8 mouse cellular contexts compared by ENCODE assay signal in genomic region chr11:115403338-115404124, GRCm38 (mm10). TPM values are rescaled to one million over a fixed set of nuclear protein-coding genes. Genes with fewer than 3 reads are reported as not detected.
DNase-seq lines count a peak whose midpoint lies in the region; ATAC-seq and TF ChIP-seq lines count a peak whose summit lies in the region.

TSS of gene Mrpl58 (plus strand) at chr11:115403752.

- H3K4me3 ChIP-seq in embryonic facial prominence, embryonic 11.5 days (ENCODE audit: low read depth, low read length), result peak within 1 kb of the TSS; percentile 95
- H3K4me3 ChIP-seq in limb, embryonic 11.5 days (ENCODE audit: low read depth, low read length), result peak within 1 kb of the TSS; percentile 77
- peak within 1 kb of the TSS; percentile 71 for H3K4me3 ChIP-seq in midbrain, embryonic 13.5 days (replicated peaks)
- H3K4me3 ChIP-seq in small intestine, adult 2 months (ENCODE audit: low read depth, low read length), result peak within 1 kb of the TSS; percentile 74

- DNase-seq in 3T3-L1 (ENCODE audit: low read depth, low spot score), result peak; percentile 87
- peak; percentile 86 for DNase-seq in adrenal gland, postnatal 25 days
- DNase-seq in embryonic facial prominence, embryonic 11.5 days (ENCODE audit: low spot score), result peak; percentile 92
- DNase-seq in heart, adult 11 months, result peak; percentile 98
- DNase-seq in kidney, adult 18-20 months, result peak; percentile 94
- DNase-seq in limb, embryonic 11.5 days (ENCODE audit: low spot score), result peak; percentile 89

- peak; percentile 83 for ATAC-seq in embryonic facial prominence, embryonic 11.5 days (replicated peaks; ENCODE audit: insufficient number of reproducible peaks, low FRiP score, low TSS enrichment, low read depth)
- peak; percentile 92 for ATAC-seq in limb, embryonic 11.5 days (ENCODE audit: insufficient number of reproducible peaks, low FRiP score, low TSS enrichment, low read depth)
- ATAC-seq in midbrain, embryonic 13.5 days, result peak; percentile 88

- H3K27me3 ChIP-seq in embryonic facial prominence, embryonic 11.5 days (ENCODE audit: control insufficient read depth, insufficient read depth, low read length), result no peaks in the 10 kb centered on the region
- H3K27me3 ChIP-seq in limb, embryonic 11.5 days (ENCODE audit: control insufficient read depth, insufficient read depth, low read length), result no peaks in the 10 kb centered on the region
- no peaks in the 10 kb centered on the region for H3K27me3 ChIP-seq in midbrain, embryonic 13.5 days
- H3K27me3 ChIP-seq in small intestine, adult 2 months (ENCODE audit: control insufficient read depth, insufficient read depth, low read length), result no peaks in the 10 kb centered on the region

- WGBS in embryonic facial prominence, embryonic 11.5 days, result 4% methylated on average over 50 of the region's 50 CpGs
- 4% methylated on average over 50 of the region's 50 CpGs for WGBS in limb, embryonic 11.5 days
- WGBS in midbrain, embryonic 13.5 days, result 3% methylated on average over 50 of the region's 50 CpGs
- WGBS in small intestine, adult 2 months, result 3% methylated on average over 50 of the region's 50 CpGs

- TF ChIP-seq POLR2A in small intestine, adult 2 months (IDR thresholded peaks at IDR 0.05; ENCODE audit: low read depth, low read length), result peak; percentile 37

- H3K36me3 ChIP-seq in embryonic facial prominence, embryonic 11.5 days (replicated peaks; ENCODE audit: control insufficient read depth, insufficient read depth, low read depth, low read length), result peaks cover 4% of the 10 kb centered on the region; the same call in 1 of the 2 replicates
- peaks cover 4% of the 10 kb centered on the region; the same call in 1 of the 2 replicates for H3K36me3 ChIP-seq in limb, embryonic 11.5 days (ENCODE audit: control insufficient read depth, insufficient read depth, low read length)
- peaks cover 27% of the 10 kb centered on the region for H3K36me3 ChIP-seq in midbrain, embryonic 13.5 days
- peaks cover 2% of the 10 kb centered on the region; the same call in 1 of the 2 replicates for H3K36me3 ChIP-seq in small intestine, adult 2 months (ENCODE audit: control insufficient read depth, insufficient read depth, low read length)

- H3K9ac ChIP-seq in embryonic facial prominence, embryonic 11.5 days (replicated peaks; ENCODE audit: low read length), result peak within 1 kb of the TSS; percentile 96
- peak within 1 kb of the TSS; percentile 96 for H3K9ac ChIP-seq in limb, embryonic 11.5 days (ENCODE audit: low read length)
- H3K9ac ChIP-seq in midbrain, embryonic 13.5 days (replicated peaks), result peak within 1 kb of the TSS; percentile 83

- H3K27ac ChIP-seq in embryonic facial prominence, embryonic 11.5 days (replicated peaks; ENCODE audit: low read depth, low read length), result peak within 1 kb of the TSS; percentile 84
- peak within 1 kb of the TSS; percentile 81 for H3K27ac ChIP-seq in limb, embryonic 11.5 days (replicated peaks; ENCODE audit: low read depth, low read length)
- peak within 1 kb of the TSS; percentile 89 for H3K27ac ChIP-seq in midbrain, embryonic 13.5 days
- H3K27ac ChIP-seq in small intestine, adult 2 months (ENCODE audit: insufficient read depth, low read depth, low read length), result peak within 1 kb of the TSS; percentile 73

- no peaks in the 10 kb centered on the region for H3K9me3 ChIP-seq in embryonic facial prominence, embryonic 11.5 days (replicated peaks; ENCODE audit: control insufficient read depth, low read length)
- no peaks in the 10 kb centered on the region for H3K9me3 ChIP-seq in limb, embryonic 11.5 days (ENCODE audit: control insufficient read depth, low read length)
- H3K9me3 ChIP-seq in midbrain, embryonic 13.5 days, result no peaks in the 10 kb centered on the region

- H3K4me2 ChIP-seq in embryonic facial prominence, embryonic 11.5 days (ENCODE audit: low read depth, low read length), result peak within 1 kb of the TSS; percentile 69
- peak within 1 kb of the TSS; percentile 59 for H3K4me2 ChIP-seq in limb, embryonic 11.5 days (ENCODE audit: low read depth, severe bottlenecking)
- peak within 1 kb of the TSS; percentile 83 for H3K4me2 ChIP-seq in midbrain, embryonic 13.5 days (replicated peaks)

- TF ChIP-seq CTCF in small intestine, adult 2 months (IDR thresholded peaks at IDR 0.05; ENCODE audit: extremely low read depth, insufficient read length, insufficient replicate concordance, low read depth, low read length), result no peak

- H3K4me1 ChIP-seq in embryonic facial prominence, embryonic 11.5 days (ENCODE audit: control insufficient read depth, insufficient read depth, low read length), result no peaks in the 10 kb centered on the region
- no peaks in the 10 kb centered on the region for H3K4me1 ChIP-seq in limb, embryonic 11.5 days (ENCODE audit: control insufficient read depth, insufficient read depth, low read length)
- peaks cover 62% of the 10 kb centered on the region for H3K4me1 ChIP-seq in midbrain, embryonic 13.5 days (replicated peaks)
- peaks cover 3% of the 10 kb centered on the region; the same call in 1 of the 2 replicates for H3K4me1 ChIP-seq in small intestine, adult 2 months (ENCODE audit: control insufficient read depth, insufficient read depth, insufficient read length, low read length)

RNA-seq across cellular contexts. Expression of gene Mrpl58, which starts in this region (rescaled TPM):
- 140 and 153 TPM in 2 replicates for total RNA-seq in adrenal gland, postnatal 25 days (2021)
- polyA plus RNA-seq in embryonic facial prominence, embryonic 11.5 days (2014; fragmentation: Nextera tagmentation; extraction: Ambion mirVana), result 217 and 221 TPM in 2 replicates
- polyA plus RNA-seq in limb, embryonic 11.5 days (2014; fragmentation: Nextera tagmentation; extraction: Ambion mirVana), result 187 and 197 TPM in 2 replicates
- polyA plus RNA-seq in midbrain, embryonic 13.5 days (2015; fragmentation: Nextera tagmentation; extraction: Ambion mirVana), result 226 and 244 TPM in 2 replicates
- polyA plus RNA-seq in small intestine, adult 2 months (2012; rRNA removed), result 42.0 and 45.8 TPM in 2 replicates

Comparison
In these comparisons a context has a peak if more than half of its experiments do, and no peak if none do; other contexts are left out.
1. Peak in every context shown above with its lines: DNase-seq, ATAC-seq, H3K4me3 ChIP-seq and H3K27ac ChIP-seq.